Mouse (Mus musculus): Measurements from ENCODE around the gene Styxl1.

DNA sequence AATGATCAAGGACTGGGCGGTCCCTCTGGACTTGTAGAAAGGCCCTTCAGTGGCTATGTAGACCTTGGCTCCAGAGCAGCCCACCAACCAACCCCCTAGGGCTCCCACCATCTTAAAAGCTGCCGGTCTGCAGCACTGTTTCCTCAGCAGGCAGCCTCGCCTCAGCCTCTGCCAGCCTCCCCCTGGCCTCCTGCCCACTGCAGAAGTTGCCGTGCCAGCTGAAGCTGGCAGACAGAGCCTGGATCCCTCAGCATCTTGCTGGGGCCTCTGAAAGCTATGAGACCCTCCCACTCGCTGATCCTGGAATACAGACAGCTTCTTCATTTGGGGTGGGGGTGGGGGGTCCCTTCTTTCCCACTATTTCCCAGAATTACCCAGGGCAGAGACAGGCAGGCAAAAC lies 34.8 kb upstream of the Styxl1 start:
- TF ChIP-seq POLR2A (IDR thresholded peaks at IDR 0.05; ENCODE audit: control insufficient read depth, low read depth, low read length) (no peak), CTCF (IDR thresholded peaks at IDR 0.05; ENCODE audit: control insufficient read depth, insufficient read depth, insufficient replicate concordance, low read depth, low read length) (no peak)

Measured in testis, adult 2 months (tissue).